Mouse (Mus musculus) megakaryocyte, embryonic 14.5 days (primary cell): ENCODE measurements at regions not wholly inside any gene's neighbourhood (a gene's known extent, or its start where the extent isn't known, plus 50 kb on each side); places are given as distances from the start of the nearest gene placed in this dataset.

ENCODE experiments used
- H3K27me3 ChIP-seq: replicated peaks from 2 replicates; pipeline ENCODE3; 2012; ENCODE audit warnings: inconsistent platforms
- H3K36me3 ChIP-seq: replicated peaks from 2 replicates; pipeline ENCODE3; 2012; ENCODE audit warnings: low read length, inconsistent platforms, mixed read lengths
- H3K4me1 ChIP-seq: 2 replicates; pipeline ENCODE4 v1.6.1; 2012; ENCODE audit warnings: inconsistent platforms
- H3K4me3 ChIP-seq: replicated peaks from 2 replicates; pipeline ENCODE3; 2012; ENCODE audit warnings: moderate library complexity, mild to moderate bottlenecking, inconsistent platforms
- H3K9me3 ChIP-seq: 2 replicates; pipeline ENCODE4 v1.6.1; 2012; ENCODE audit warnings: inconsistent platforms
- FLI1 ChIP-seq: IDR thresholded peaks from 2 replicates; pipeline ENCODE4 v1.6.1; 2012; ENCODE audit warnings: low read length, inconsistent platforms, mixed read lengths
- GATA1 ChIP-seq: IDR thresholded peaks from 3 replicates; pipeline ENCODE4 v1.6.1; 2012; ENCODE audit warnings: mixed read lengths, low read length, inconsistent platforms, borderline replicate concordance

DNA sequence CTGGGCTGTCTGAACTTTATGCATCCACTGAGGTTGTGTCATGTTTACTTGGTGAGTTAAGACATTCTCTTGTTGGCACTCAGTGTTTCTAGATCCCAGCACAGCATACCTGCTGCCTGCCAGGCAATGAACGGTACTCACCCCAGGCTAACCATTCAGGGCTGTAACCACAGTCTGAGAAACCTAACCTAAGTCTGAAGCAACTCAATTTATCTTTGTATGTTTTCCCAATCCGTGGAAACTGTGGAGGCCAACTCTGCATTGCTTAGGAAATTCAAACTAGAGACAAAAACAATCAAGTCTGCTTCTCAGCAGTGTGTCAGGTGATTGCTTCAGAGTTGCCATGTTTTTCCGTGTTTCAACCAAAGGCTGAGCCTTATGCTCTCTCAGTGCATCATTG, 118.5 kb upstream of the Ccdc122 start:
- Histone ChIP-seq H3K9me3 (no peaks in the 10 kb centered on the region), H3K4me3 (no peak overlapping the region), H3K4me1 (peaks cover 35% of the 10 kb centered on the region), H3K36me3 (no peaks in the 10 kb centered on the region), H3K27me3 (no peaks in the 10 kb centered on the region)
- TF ChIP-seq GATA1 (no peak), FLI1 (no peak)

DNA sequence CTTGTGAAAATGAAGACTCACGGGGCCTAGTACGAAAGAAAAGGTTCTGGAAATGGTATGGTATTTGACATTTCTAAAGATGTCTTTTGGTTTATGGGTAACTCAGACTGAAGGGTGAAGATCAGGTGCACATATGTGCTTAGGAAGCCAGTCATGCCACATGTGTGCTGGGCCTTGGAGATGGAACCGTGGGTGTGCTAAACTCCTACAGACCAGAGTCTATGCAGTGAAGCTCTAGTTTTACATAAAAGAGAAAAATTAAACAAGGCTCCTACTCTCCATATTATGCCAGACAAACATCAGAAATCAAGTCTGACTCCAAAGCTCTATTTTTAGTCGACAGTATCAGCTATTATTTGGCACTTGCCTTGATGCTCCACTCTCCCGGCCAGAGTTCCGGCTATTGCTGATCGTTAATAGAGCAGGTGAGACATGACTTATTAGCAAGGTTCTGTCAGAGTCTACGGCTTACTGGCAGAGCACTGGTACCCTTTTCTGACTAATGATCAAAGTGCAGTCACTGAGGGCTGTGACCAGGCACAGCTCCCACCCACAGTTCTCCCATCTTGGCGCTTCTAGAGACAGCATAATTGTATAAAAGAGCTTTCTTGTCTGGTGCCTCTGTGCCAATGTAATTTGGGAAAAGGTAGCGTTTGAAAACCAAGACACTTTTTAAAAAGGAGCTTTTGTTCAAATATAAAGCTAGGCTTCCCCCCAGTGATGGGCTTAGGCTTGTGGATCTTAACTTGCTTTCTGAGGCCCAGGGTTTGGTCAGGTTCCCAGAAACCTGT, 119.2 kb upstream of the Ccdc122 start:
- no peak for TF ChIP-seq GATA1
- no peak for TF ChIP-seq FLI1
- Histone ChIP-seq H3K36me3 (no peaks in the 10 kb centered on the region), H3K4me3 (no peak overlapping the region), H3K9me3 (no peaks in the 10 kb centered on the region), H3K4me1 (peaks cover 42% of the 10 kb centered on the region), H3K27me3 (no peaks in the 10 kb centered on the region)

DNA sequence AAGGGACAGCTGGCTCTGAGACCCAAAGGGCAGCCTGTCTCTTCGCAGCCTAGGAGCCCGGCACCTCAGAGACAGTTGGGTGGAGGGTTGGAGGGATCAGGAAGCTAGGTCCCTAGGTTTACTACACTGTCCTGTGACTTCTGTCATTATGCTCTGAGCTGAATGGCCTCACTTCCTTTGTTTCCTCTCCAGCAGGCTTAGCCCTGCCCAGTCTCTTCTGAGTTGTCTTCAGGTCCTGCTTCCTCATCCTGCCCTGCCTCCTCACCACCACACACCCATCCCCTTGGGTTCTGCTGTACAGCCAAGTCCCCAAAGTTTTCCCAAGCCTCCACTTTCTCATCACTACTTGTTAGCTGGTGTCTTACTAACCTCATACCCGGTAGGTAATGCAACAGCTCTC, 122.7 kb upstream of the Ccdc122 start:
- TF ChIP-seq GATA1 (no peak), FLI1 (no peak)
- Histone ChIP-seq H3K9me3 (no peaks in the 10 kb centered on the region), H3K36me3 (no peaks in the 10 kb centered on the region)

DNA sequence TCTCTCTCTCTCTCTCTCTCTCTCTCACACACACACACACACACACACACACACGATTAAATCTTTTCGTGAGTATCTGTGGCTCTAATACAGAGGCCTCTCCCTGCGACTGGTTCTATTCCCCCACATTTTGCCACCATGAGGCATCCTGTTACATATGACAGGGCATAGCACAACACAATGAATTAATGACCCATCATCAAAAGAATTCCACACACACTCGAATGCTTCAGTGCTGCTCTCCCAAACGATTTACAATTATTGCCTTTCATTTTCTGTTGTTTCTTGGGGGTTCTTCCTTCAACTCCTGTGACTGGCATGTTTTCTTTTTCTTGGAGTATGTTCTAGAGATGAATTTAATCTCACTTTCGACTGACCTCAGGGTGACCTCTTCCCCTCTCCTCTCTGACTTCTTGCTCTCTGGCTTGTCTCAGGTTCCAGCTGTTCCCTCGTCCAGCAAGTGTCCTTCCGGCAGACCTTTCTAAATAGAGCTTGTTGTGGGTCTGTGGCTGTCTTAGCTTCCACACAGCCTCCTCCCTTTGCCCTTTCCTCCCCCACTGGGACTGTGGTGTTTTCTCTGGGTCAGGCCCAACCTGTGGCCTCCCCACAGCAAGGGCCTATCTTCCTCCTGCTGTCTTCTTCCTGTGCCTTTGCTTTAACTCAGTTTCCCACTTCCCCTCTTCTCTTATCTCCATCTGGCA, 124.1 kb upstream of the Ccdc122 start:
- no peaks in the 10 kb centered on the region for H3K27me3 ChIP-seq
- peak overlapping the region; percentile 54 for H3K4me3 ChIP-seq
- 0 out of 2 replicates have a peak, but pooled peaks have one; percentile 49 for TF ChIP-seq FLI1
- TF ChIP-seq GATA1, result no peak; the same call in 2 of the 3 replicates
- H3K4me1 ChIP-seq, result peaks cover 80% of the 10 kb centered on the region
- H3K9me3 ChIP-seq, result no peaks in the 10 kb centered on the region
- H3K36me3 ChIP-seq, result no peaks in the 10 kb centered on the region

More for the DNA sequence above, 122.7 kb upstream of the Ccdc122 start:
- Histone ChIP-seq H3K27me3 (no peaks in the 10 kb centered on the region), H3K4me1 (peaks cover 73% of the 10 kb centered on the region), H3K4me3 (peak overlapping the region; percentile 65)

DNA sequence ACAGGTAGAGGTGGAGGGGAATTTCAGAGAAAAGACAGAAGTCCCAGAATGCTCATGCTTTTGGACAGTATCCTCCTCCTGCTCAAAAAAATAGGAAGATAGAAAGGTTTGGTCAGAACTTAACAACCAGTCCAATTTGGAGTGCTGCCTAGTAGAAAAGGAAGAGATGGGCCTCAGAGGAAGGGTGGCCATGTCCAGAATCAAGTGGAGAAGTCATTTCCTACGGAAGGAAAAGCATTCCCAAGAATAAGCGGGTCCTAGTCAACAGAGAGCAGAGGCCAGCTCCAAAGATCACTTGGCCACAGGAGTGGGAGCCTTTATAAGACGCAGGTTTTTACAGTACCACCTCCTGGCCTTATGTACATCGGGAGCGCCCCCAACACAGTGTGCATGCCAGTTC, 125.3 kb upstream of the Ccdc122 start:
- Histone ChIP-seq H3K4me3 (no peak overlapping the region), H3K27me3 (no peaks in the 10 kb centered on the region), H3K36me3 (no peaks in the 10 kb centered on the region), H3K9me3 (no peaks in the 10 kb centered on the region), H3K4me1 (peaks cover 83% of the 10 kb centered on the region)
- TF ChIP-seq FLI1 (no peak), GATA1 (no peak)

DNA sequence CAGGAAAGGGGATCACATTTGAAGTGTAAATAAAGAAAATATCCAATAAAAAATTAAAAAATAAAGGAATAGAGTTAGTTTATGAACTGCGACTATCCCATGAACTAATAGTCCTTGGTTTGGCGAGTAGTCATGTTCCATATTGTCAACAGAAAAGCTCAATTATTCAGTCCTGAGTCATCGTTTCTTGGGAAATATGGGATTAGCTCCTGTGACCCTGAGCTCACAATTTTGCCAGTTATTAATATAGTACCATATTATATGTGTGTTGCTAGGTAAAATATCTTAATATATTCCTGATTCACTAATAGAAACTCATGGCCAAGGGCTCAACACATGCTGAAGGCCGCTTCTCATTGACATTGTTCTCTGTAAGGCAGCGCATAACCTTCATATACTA, 126.4 kb upstream of the Ccdc122 start:
- Histone ChIP-seq H3K27me3 (no peaks in the 10 kb centered on the region), H3K4me1 (peaks cover 79% of the 10 kb centered on the region), H3K9me3 (no peaks in the 10 kb centered on the region), H3K36me3 (no peaks in the 10 kb centered on the region), H3K4me3 (no peak overlapping the region)
- no peak for TF ChIP-seq FLI1
- no peak for TF ChIP-seq GATA1

DNA sequence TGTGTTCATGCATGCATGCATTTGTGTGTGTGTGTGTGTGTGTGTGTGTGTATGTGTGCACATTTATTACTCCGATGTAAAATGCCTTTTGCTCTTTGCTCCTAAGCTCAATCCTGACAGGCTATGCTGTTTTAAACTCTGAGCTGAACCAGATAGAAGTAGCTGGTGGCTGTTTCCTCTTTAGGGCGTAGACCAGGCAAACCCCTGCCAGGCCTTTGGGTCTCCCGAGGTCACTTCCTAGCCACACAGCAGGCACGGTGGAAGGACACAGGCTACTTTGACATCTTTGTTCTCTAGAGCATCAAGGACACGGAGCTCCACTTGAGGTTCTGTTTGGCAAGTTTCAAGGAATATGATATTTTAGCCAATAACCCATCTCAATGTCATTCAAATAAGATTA, 128.6 kb upstream of the Ccdc122 start:
- TF ChIP-seq GATA1 (no peak), FLI1 (no peak)
- H3K4me1 ChIP-seq, result peaks cover 73% of the 10 kb centered on the region
- H3K27me3 ChIP-seq, result no peaks in the 10 kb centered on the region
- H3K36me3 ChIP-seq, result no peaks in the 10 kb centered on the region
- no peak overlapping the region for H3K4me3 ChIP-seq
- H3K9me3 ChIP-seq, result no peaks in the 10 kb centered on the region

DNA sequence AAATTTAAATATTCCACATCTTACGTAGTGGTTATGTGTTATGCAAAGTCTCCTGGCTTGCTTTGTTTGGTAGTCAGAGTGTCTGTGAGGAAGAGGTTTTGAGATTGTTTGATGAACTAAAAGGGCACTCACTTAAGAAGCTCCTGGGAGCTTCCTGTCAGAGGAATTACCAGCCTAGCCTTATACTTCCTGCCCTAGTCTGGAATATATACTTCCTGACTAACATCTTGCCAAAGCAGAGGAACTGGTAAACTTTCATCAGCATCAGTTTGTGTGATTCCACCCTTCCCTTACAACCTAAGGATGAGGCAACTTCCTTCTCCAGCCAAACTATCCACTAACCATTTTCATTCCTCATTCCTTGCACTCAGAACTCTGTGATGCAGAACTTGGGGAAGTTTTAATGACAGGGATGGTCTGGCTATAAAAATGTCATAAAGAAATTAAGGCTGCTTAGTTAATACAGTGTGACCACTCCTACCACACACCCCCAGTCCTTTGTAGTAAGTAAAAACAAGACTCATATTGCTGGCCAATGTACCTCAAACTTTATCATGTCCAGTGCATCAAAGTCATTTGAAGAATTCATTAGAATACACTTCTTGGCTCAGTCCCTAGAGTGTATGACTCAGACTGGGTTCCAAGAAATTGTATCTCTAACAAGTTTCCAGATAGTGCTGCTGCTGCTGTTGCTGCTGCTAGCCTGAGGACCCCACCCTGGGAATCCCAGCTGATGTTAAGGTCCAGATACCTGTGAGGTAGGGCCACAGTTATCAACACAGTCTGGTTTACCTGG, 133.4 kb upstream of the Ccdc122 start:
- H3K36me3 ChIP-seq, result no peaks in the 10 kb centered on the region
- H3K27me3 ChIP-seq, result no peaks in the 10 kb centered on the region
- H3K9me3 ChIP-seq, result no peaks in the 10 kb centered on the region
- H3K4me3 ChIP-seq, result no peak overlapping the region
- peaks cover 46% of the 10 kb centered on the region for H3K4me1 ChIP-seq
- TF ChIP-seq FLI1 (no peak), GATA1 (no peak)

DNA sequence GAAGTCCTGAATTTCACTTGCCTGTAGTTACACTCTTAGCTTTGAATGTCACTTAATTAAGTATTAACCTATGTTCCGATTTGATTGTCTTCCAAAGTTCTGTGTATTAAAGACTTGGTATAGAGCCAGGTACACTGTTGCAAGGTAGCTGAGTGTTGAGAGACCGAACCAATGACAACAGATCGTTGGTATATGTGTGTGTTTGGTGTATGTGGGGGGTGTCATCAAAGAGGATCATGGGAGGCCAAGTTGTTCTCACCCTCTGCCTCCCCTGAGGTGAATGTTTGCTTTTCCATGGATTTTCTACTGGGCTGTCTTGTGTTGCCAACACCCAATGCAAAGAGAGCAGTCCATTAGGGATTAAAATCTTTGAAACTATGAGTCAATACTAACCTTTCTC, 135.1 kb upstream of the Ccdc122 start:
- Histone ChIP-seq H3K36me3 (no peaks in the 10 kb centered on the region), H3K4me3 (no peak overlapping the region), H3K9me3 (no peaks in the 10 kb centered on the region), H3K27me3 (no peaks in the 10 kb centered on the region), H3K4me1 (peaks cover 46% of the 10 kb centered on the region)
- TF ChIP-seq GATA1, result no peak
- no peak for TF ChIP-seq FLI1

DNA sequence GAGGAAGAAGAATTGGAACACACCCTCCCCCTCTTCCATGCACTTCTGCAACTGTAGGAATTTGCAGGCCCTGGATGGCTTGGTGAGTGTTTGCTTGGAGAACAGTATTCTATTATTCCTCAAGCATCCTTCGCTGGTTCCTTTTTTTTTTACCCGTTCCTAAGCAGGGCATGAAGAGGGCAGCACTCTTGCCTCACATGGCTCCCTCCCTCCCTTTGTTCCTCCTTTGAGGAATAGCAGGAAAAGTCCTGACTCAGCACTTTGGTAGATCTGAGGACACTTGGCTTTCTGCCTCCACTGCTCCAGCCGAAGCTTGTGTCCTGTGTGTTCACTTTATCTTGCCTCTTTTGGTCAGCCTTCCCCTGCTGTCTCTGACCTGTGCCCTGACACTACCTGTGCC, 137.2 kb upstream of the Ccdc122 start:
- Histone ChIP-seq H3K36me3 (no peaks in the 10 kb centered on the region), H3K9me3 (no peaks in the 10 kb centered on the region), H3K4me1 (peaks cover 61% of the 10 kb centered on the region), H3K27me3 (no peaks in the 10 kb centered on the region), H3K4me3 (no peak overlapping the region)
- TF ChIP-seq GATA1 (no peak), FLI1 (no peak)
